Comparison of ENCODE assay signal across 8 mouse cellular contexts in the genomic region with DNA sequence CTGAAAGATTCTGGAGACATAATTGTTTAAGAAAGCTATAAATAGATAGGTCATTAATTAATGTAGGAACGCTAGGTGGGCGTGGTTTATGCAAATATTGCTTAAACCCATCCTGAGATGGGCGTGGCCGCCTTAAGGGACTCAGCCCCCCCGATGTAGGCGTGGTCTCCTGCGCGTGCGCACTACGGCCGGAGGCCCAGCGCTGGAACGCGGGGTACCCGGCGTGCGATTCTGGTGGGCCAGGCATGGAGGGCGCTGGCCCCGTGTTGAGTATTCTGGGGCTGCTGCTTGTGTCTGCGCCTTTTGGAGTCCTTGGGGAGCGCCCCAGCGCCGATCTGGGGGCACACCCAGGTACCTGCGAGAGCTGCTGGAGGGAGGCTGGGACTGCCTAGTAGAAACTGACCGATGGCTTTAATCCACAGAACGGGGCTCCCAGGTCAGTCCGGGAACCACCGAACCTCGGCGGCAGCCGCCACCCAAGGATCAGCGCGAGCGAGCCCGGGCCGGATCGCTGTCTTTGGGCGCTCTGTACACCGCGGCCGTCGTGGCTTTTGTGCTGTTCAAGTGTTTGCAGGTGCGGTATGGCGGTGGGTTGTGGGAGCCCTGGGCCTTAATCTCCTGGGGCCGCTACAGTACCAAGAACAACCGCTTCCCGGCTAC. TPM values are rescaled to one million over a fixed set of nuclear protein-coding genes. Genes with fewer than 3 reads are reported as not detected.
DNase-seq lines count a peak whose midpoint lies in the region; ATAC-seq and TF ChIP-seq lines count a peak whose summit lies in the region.

No protein-coding gene starts in this region.

- peak overlapping the region; percentile 77 for H3K9ac ChIP-seq in forebrain, embryonic 15.5 days (replicated peaks)
- H3K9ac ChIP-seq in neural tube, embryonic 15.5 days (replicated peaks): peak overlapping the region; percentile 70

- H3K4me2 ChIP-seq in forebrain, embryonic 15.5 days (replicated peaks): peak overlapping the region; percentile 55
- H3K4me2 ChIP-seq in neural tube, embryonic 15.5 days: peak overlapping the region; percentile 62

- WGBS in forebrain, embryonic 15.5 days: under 1% methylated on average over 47 of the region's 47 CpGs
- under 1% methylated on average over 47 of the region's 47 CpGs for WGBS in lung, adult 2 months
- WGBS in neural tube, embryonic 15.5 days: under 1% methylated on average over 47 of the region's 47 CpGs

- H3K27me3 ChIP-seq in G1E (ENCODE audit: insufficient read depth, low read length): no peaks in the 10 kb centered on the region; the same call in 1 of the 2 replicates
- no peaks in the 10 kb centered on the region for H3K27me3 ChIP-seq in forebrain, embryonic 15.5 days
- H3K27me3 ChIP-seq in neural tube, embryonic 15.5 days (replicated peaks): no peaks in the 10 kb centered on the region

- TF ChIP-seq POLR2A in lung, adult 2 months (IDR thresholded peaks at IDR 0.05; ENCODE audit: borderline replicate concordance, extremely low read depth, low read depth, low read length): peak; percentile 90

- H3K36me3 ChIP-seq in G1E (replicated peaks): peaks cover 37% of the 10 kb centered on the region
- H3K36me3 ChIP-seq in forebrain, embryonic 15.5 days: no peaks in the 10 kb centered on the region
- H3K36me3 ChIP-seq in neural tube, embryonic 15.5 days: no peaks in the 10 kb centered on the region

- no peak for TF ChIP-seq CTCF in G1E (IDR thresholded peaks at IDR 0.05; ENCODE audit: low read depth, low read length)
- TF ChIP-seq CTCF in layer of hippocampus, adult 2 months (conservative IDR thresholded peaks at IDR 0.05): peak; percentile 50
- no peak for TF ChIP-seq CTCF in lung, adult 2 months (IDR thresholded peaks at IDR 0.05; ENCODE audit: insufficient read depth, low read length)

- H3K27ac ChIP-seq in forebrain, embryonic 15.5 days (replicated peaks): peak overlapping the region; percentile 95
- H3K27ac ChIP-seq in layer of hippocampus, adult 2 months: peak overlapping the region; percentile 97
- H3K27ac ChIP-seq in neural tube, embryonic 15.5 days (replicated peaks): peak overlapping the region; percentile 88

- intact Hi-C loops in heart, postnatal 25 days (cut with DNase I): no loop called here

- H3K4me3 ChIP-seq in G1E (ENCODE audit: low read depth, low read length): peak overlapping the region; percentile 83
- H3K4me3 ChIP-seq in forebrain, embryonic 15.5 days: peak overlapping the region; percentile 84
- peak overlapping the region; percentile 84 for H3K4me3 ChIP-seq in layer of hippocampus, adult 2 months
- H3K4me3 ChIP-seq in lung, adult 2 months (replicated peaks; ENCODE audit: extremely low read depth, low read depth, low read length): peak overlapping the region; percentile 93
- H3K4me3 ChIP-seq in neural tube, embryonic 15.5 days (replicated peaks): peak overlapping the region; percentile 56

- peak; percentile 46; the same call in 1 of the 2 replicates for ATAC-seq in G1E (ENCODE audit: extremely low read depth, insufficient number of reproducible peaks, low FRiP score, poor library complexity, severe bottlenecking)
- ATAC-seq in forebrain, embryonic 15.5 days (replicated peaks): peak; percentile 92
- ATAC-seq in neural tube, embryonic 15.5 days (ENCODE audit: low FRiP score): peak; percentile 94

- H3K9me3 ChIP-seq in G1E (replicated peaks): no peaks in the 10 kb centered on the region
- no peaks in the 10 kb centered on the region for H3K9me3 ChIP-seq in forebrain, embryonic 15.5 days
- H3K9me3 ChIP-seq in neural tube, embryonic 15.5 days (replicated peaks): no peaks in the 10 kb centered on the region

- H3K4me1 ChIP-seq in G1E (ENCODE audit: insufficient read depth, low read depth, low read length): peaks cover 73% of the 10 kb centered on the region
- H3K4me1 ChIP-seq in forebrain, embryonic 15.5 days: peaks cover 28% of the 10 kb centered on the region
- H3K4me1 ChIP-seq in lung, adult 2 months (ENCODE audit: control insufficient read depth, insufficient read depth, low read length): peaks cover 5% of the 10 kb centered on the region; the same call in 1 of the 2 replicates
- peaks cover 18% of the 10 kb centered on the region for H3K4me1 ChIP-seq in neural tube, embryonic 15.5 days

- DNase-seq in G1E (ENCODE audit: low spot score): peak; percentile 91
- peak; percentile 96 for DNase-seq in cerebellum, adult 11-12 months
- DNase-seq in heart, postnatal 25 days (ENCODE audit: low spot score): peak; percentile 93
- DNase-seq in layer of hippocampus, adult 2 months (ENCODE audit: low spot score in 2 of 2): peak; percentile 96 to 97
- DNase-seq in lung, adult 2 months: peak; percentile 97
- peak; percentile 99 for DNase-seq in testis, postnatal 10 days (ENCODE audit: low spot score)

RNA-seq across cellular contexts. Expression of gene Ccdc107, which starts 0.6 kb away (rescaled TPM):
- total RNA-seq in G1E (2014; fragmentation: Nextera tagmentation): 18.8 and 25.2 TPM in 2 replicates
- 28.3 and 28.6 TPM in 2 replicates for total RNA-seq in G1E (2017)
- polyA plus RNA-seq in G1E (2012): 72.0 and 82.4 TPM in 2 replicates
- polyA plus RNA-seq in forebrain, embryonic 15.5 days (2015; fragmentation: Nextera tagmentation; extraction: Ambion mirVana): 61.0 and 61.8 TPM in 2 replicates
- 10 to 100 TPM; 26.6 to 31.8 TPM for total RNA-seq in heart, postnatal 25 days (2021)
- 10 to 100 TPM; 27.6 to 29.0 TPM for total RNA-seq in layer of hippocampus, adult 2 months (2021)
- 191 and 235 TPM in 2 replicates for polyA plus RNA-seq in lung, adult 2 months (2012; rRNA removed)
- polyA plus RNA-seq in neural tube, embryonic 15.5 days (2015; fragmentation: Nextera tagmentation; extraction: Ambion mirVana): 88.9 and 89.8 TPM in 2 replicates

RNA-seq across cellular contexts. Expression of gene Arhgef39, which starts 6.2 kb away (rescaled TPM):
- total RNA-seq in G1E (2014; fragmentation: Nextera tagmentation) (23.4 and 71.2 TPM in 2 replicates), G1E (2017) (29.0 and 32.4 TPM in 2 replicates)
- polyA plus RNA-seq in G1E (2012): 16.4 and 21.8 TPM in 2 replicates
- polyA plus RNA-seq in forebrain, embryonic 15.5 days (2015; fragmentation: Nextera tagmentation; extraction: Ambion mirVana): 17.5 and 25.3 TPM in 2 replicates
- total RNA-seq in heart, postnatal 25 days (2021): under 1 TPM; 0.39 to 0.61 TPM
- total RNA-seq in layer of hippocampus, adult 2 months (2021): 1 to 10 TPM in 1 of 2 experiments, under 1 TPM in 1; 0.64 to 1.0 TPM
- polyA plus RNA-seq in lung, adult 2 months (2012; rRNA removed): 4.7 and 6.9 TPM in 2 replicates
- 5.9 and 15.4 TPM in 2 replicates for polyA plus RNA-seq in neural tube, embryonic 15.5 days (2015; fragmentation: Nextera tagmentation; extraction: Ambion mirVana)

RNA-seq across cellular contexts. Expression of gene Sit1, which starts 9.8 kb away (rescaled TPM):
- not detected in 2 replicates for total RNA-seq in G1E (2014; fragmentation: Nextera tagmentation)
- total RNA-seq in G1E (2017): not detected in 2 replicates
- not detected in 2 replicates for polyA plus RNA-seq in G1E (2012)
- polyA plus RNA-seq in forebrain, embryonic 15.5 days (2015; fragmentation: Nextera tagmentation; extraction: Ambion mirVana): not detected in 2 replicates
- total RNA-seq in heart, postnatal 25 days (2021): not detected
- total RNA-seq in layer of hippocampus, adult 2 months (2021): not detected
- 0.85 and 1.2 TPM in 2 replicates for polyA plus RNA-seq in lung, adult 2 months (2012; rRNA removed)
- polyA plus RNA-seq in neural tube, embryonic 15.5 days (2015; fragmentation: Nextera tagmentation; extraction: Ambion mirVana): 1.9 TPM in 1 of 2 replicates, not detected in the other

RNA-seq across cellular contexts. Expression of gene Car9, which starts 13.4 kb away (rescaled TPM):
- total RNA-seq in G1E (2014; fragmentation: Nextera tagmentation) (not detected in 2 replicates), G1E (2017) (0.11 and 0.12 TPM in 2 replicates)
- not detected in 2 replicates for polyA plus RNA-seq in G1E (2012)
- polyA plus RNA-seq in forebrain, embryonic 15.5 days (2015; fragmentation: Nextera tagmentation; extraction: Ambion mirVana): 0.19 and 0.41 TPM in 2 replicates
- under 1 TPM; 0.31 to 0.34 TPM for total RNA-seq in heart, postnatal 25 days (2021)
- not detected for total RNA-seq in layer of hippocampus, adult 2 months (2021)
- polyA plus RNA-seq in lung, adult 2 months (2012; rRNA removed): 1.8 and 1.9 TPM in 2 replicates
- 0.17 and 1.3 TPM in 2 replicates for polyA plus RNA-seq in neural tube, embryonic 15.5 days (2015; fragmentation: Nextera tagmentation; extraction: Ambion mirVana)

RNA-seq across cellular contexts. Expression of gene Tpm2, which starts 30.2 kb away (rescaled TPM):
- total RNA-seq in G1E (2014; fragmentation: Nextera tagmentation) (not detected in 2 replicates), G1E (2017) (0.27 TPM in 1 of 2 replicates, not detected in the other)
- polyA plus RNA-seq in G1E (2012): not detected in 2 replicates
- polyA plus RNA-seq in forebrain, embryonic 15.5 days (2015; fragmentation: Nextera tagmentation; extraction: Ambion mirVana): 9.7 and 9.8 TPM in 2 replicates
- total RNA-seq in heart, postnatal 25 days (2021): 10 to 100 TPM; 25.2 to 40.7 TPM
- total RNA-seq in layer of hippocampus, adult 2 months (2021): 1 to 10 TPM; 5.4 to 6.1 TPM
- 32.3 and 129 TPM in 2 replicates for polyA plus RNA-seq in lung, adult 2 months (2012; rRNA removed)
- polyA plus RNA-seq in neural tube, embryonic 15.5 days (2015; fragmentation: Nextera tagmentation; extraction: Ambion mirVana): 51.4 and 85.4 TPM in 2 replicates

Comparison
In these comparisons a context has a peak if more than half of its experiments do, and no peak if none do; other contexts are left out.
1. Peak in every context shown above with its lines: DNase-seq, ATAC-seq, H3K4me3 ChIP-seq and H3K27ac ChIP-seq.